Mouse (Mus musculus) intestine, postnatal 0 days (tissue): Measurements from ENCODE around the gene 1700021F05Rik. TPM values are rescaled to one million over a fixed set of nuclear protein-coding genes. Genes with fewer than 3 reads are reported as not detected.

ENCODE experiments used
- ATAC-seq: fragments of 200-750 bp; cut with Nextera tagmentation; 2 replicates; pipeline ENCODE4 v1.8.0; 2017; ENCODE audit warnings: mild to moderate bottlenecking, moderate TSS enrichment, moderate library complexity
- H3K27ac ChIP-seq: fragments of 300-500 bp; sonication (generic); 2 replicates; pipeline ENCODE4 v1.5.1; 2014; ENCODE audit warnings: mild to moderate bottlenecking, low read depth, low read length, moderate library complexity
- H3K27me3 ChIP-seq: fragments of 300-500 bp; sonication (generic); replicated peaks from 2 replicates; pipeline ENCODE4 v1.6.1; 2014; ENCODE audit warnings: low read length, mixed read lengths; ENCODE audit not compliant: control insufficient read depth, insufficient read depth
- H3K36me3 ChIP-seq: fragments of 300-500 bp; sonication (generic); 2 replicates; pipeline ENCODE4 v1.6.1; 2014; ENCODE audit warnings: mild to moderate bottlenecking, moderate library complexity; ENCODE audit not compliant: control insufficient read depth, insufficient read depth
- H3K4me1 ChIP-seq: fragments of 300-500 bp; sonication (generic); replicated peaks from 2 replicates; pipeline ENCODE4 v1.6.1; 2014; ENCODE audit warnings: antibody characterized with exemption, low read length, mixed read lengths; ENCODE audit not compliant: control insufficient read depth, insufficient read depth
- H3K4me2 ChIP-seq: fragments of 300-500 bp; sonication (generic); replicated peaks from 2 replicates; pipeline ENCODE4 v1.6.1; 2014; ENCODE audit warnings: low read depth, mild to moderate bottlenecking, moderate library complexity
- H3K4me3 ChIP-seq: fragments of 300-500 bp; sonication (generic); 2 replicates; pipeline ENCODE4 v1.5.1; 2014; ENCODE audit warnings: low read depth, low read length
- H3K9ac ChIP-seq: fragments of 300-500 bp; sonication (generic); 2 replicates; pipeline ENCODE4 v1.6.1; 2014; ENCODE audit warnings: mild to moderate bottlenecking, low read depth, low read length
- H3K9me3 ChIP-seq: fragments of 300-500 bp; sonication (generic); 2 replicates; pipeline ENCODE4 v1.6.1; 2016; ENCODE audit warnings: mixed run types; ENCODE audit not compliant: control insufficient read depth
- CTCF ChIP-seq: sonication (generic); IDR thresholded peaks from 2 replicates; pipeline ENCODE4 v1.5.1; 2016; ENCODE audit warnings: low read depth, mild to moderate bottlenecking, control low read depth, antibody characterized with exemption, moderate library complexity
- WGBS: fragments of 180-500 bp; shearing (Covaris S2); extraction: QIAGEN DNeasy Blood & Tissue Kit; methylation state at CpG from one replicate; pipeline ENCODE4 v1.1.7; 2014; 5-methylcytosine and 5-hydroxymethylcytosine counted together
- polyA plus RNA-seq: library from polyadenylated mRNA; unstranded; fragments of >200 nt; fragmentation: Nextera tagmentation; extraction: Ambion mirVana; gene quantifications from 2 replicates; pipeline ENCODE4 v1.2.1, GENCODE M21; 2015

Gene 1700021F05Rik
- polyA plus RNA-seq, 1 experiment from 2014 or later = 54.7 TPM

DNA sequence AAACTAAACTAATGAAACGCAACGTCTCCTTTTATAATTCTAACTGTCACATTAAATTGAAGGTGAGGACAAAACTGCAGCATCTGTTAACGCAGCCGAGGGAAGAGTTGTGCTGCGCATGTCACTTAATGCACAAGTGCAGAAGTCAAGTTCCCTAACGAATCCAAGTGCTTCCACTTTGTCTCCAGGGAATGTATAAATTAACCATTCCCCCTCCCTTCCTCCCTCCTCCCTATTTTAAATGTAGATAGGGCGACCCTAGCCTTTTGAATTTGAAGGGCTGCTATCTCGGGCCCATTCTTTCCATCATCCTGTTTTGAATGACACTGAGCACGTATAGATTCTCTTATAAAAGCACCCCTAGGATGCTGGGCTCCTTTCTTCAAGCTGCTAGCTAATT, 63.3 kb downstream of the 1700021F05Rik start:
- H3K4me2 ChIP-seq = peak overlapping the region; percentile 97
- no peak for ATAC-seq
- H3K9me3 ChIP-seq = no peaks in the 10 kb centered on the region
- no peak for TF ChIP-seq CTCF
- H3K27ac ChIP-seq = no peak overlapping the region
- no peaks in the 10 kb centered on the region for H3K36me3 ChIP-seq
- peak overlapping the region; percentile 84; the same call in 1 of the 2 replicates for H3K4me3 ChIP-seq
- H3K27me3 ChIP-seq = no peaks in the 10 kb centered on the region
- no peaks in the 10 kb centered on the region for H3K4me1 ChIP-seq
- no peak overlapping the region for H3K9ac ChIP-seq
- WGBS = 41% methylated on average over 9 of the region's 9 CpGs

DNA sequence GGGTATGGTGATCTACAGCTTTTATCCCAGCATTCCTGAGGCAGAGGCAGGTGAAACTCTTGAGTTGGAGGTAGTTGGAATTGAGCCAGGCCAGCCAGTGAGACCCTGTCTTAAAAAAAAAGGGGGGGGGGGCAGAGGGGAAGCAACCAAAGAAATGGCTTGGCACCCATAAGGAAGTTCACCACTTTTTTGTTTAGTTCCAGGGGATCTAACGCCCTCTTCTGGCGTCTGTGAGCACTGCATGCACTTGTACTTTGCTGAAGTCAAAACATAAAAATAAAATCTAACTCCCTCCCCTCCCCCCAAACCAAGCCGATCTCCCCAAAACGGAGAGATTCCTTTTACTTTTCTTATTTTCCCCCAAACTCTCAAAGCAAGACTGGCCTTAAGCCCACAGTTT, 65.4 kb downstream of the 1700021F05Rik start:
- Histone ChIP-seq H3K27ac (no peak overlapping the region), H3K9ac (no peak overlapping the region), H3K4me3 (no peak overlapping the region), H3K9me3 (no peaks in the 10 kb centered on the region), H3K4me2 (no peak overlapping the region), H3K27me3 (no peaks in the 10 kb centered on the region), H3K4me1 (no peaks in the 10 kb centered on the region), H3K36me3 (no peaks in the 10 kb centered on the region)
- no peak for ATAC-seq
- WGBS = 51% methylated on average over 4 of the region's 4 CpGs
- TF ChIP-seq CTCF = peak; percentile 68

Other genes with a start within 250 kb of the 1700021F05Rik start
- 0.86 and 0.98 TPM in 2 replicates for gene Bend3, start 62.2 kb downstream of the 1700021F05Rik start, polyA plus RNA-seq
- 13.2 and 14.8 TPM in 2 replicates for gene Gm9803, start 16.9 kb downstream of the 1700021F05Rik start, polyA plus RNA-seq
- gene Cd24a, start 37.3 kb upstream of the 1700021F05Rik start, polyA plus RNA-seq = 87.8 and 91.9 TPM in 2 replicates